Mouse (Mus musculus) lung, postnatal 10 days (tissue): ENCODE measurements around the gene Mapk13.
"Not testable (repeated sequence)": the region's sequence is repeated elsewhere in the genome, so short reads cannot be mapped to it uniquely, and the experiment has no call there.

ENCODE experiments used
- DNase-seq: peaks from one replicate; pipeline ENCODE4 v3.0.0; 2021

Mapk13 gene

GRCm38 (mm10) chr17:28769121-28769874, at the start of gene Mapk13:
Mapk13 (plus strand) TSS chr17:28769297.
- peak; percentile 32 for DNase-seq

DNA sequence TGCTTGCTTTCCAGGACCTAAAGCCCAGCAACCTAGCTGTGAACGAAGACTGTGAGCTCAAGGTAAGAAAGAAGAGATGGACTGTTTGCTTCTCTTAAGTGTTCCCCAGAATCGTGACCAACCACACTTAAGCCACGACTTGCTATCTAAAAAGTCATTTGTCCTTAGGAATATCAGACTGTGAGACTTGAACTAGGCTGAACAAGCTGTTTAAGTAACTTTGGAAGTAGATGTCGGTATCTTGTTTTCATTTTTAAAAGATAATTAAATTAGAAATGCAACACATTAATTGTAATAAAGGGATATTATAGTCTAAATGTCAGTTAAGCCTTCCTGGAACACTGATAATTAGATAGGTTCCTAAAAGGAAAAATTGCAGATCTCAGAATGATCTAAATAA, 43.3 kb upstream of the Mapk13 start, which contains the start of gene AC170998.1:
Gene AC170998.1, plus strand, starts transcription at position 301 of the 400 bp plus-strand sequence.
- no peak for DNase-seq

DNA sequence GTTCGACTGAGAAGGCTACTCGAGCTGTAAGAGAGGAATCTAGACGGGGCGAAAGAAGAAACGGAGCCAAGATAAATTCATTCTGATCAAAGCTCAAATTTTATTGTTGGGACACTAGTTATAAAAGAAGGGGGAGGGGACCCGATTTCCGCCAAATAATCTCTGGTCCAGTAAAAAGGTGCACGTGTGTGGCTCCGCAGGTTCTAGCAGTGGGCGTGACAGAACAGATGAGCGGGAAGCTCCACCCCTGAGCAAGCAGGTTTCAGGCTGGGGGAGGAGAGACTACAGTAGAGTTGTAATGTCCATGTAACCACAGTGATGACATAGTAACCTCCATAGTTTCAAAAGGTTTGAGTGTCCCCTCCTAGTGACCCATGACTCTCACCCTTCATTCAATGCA, 41.6 kb upstream of the Mapk13 start:
- not testable (repeated sequence) for DNase-seq

DNA sequence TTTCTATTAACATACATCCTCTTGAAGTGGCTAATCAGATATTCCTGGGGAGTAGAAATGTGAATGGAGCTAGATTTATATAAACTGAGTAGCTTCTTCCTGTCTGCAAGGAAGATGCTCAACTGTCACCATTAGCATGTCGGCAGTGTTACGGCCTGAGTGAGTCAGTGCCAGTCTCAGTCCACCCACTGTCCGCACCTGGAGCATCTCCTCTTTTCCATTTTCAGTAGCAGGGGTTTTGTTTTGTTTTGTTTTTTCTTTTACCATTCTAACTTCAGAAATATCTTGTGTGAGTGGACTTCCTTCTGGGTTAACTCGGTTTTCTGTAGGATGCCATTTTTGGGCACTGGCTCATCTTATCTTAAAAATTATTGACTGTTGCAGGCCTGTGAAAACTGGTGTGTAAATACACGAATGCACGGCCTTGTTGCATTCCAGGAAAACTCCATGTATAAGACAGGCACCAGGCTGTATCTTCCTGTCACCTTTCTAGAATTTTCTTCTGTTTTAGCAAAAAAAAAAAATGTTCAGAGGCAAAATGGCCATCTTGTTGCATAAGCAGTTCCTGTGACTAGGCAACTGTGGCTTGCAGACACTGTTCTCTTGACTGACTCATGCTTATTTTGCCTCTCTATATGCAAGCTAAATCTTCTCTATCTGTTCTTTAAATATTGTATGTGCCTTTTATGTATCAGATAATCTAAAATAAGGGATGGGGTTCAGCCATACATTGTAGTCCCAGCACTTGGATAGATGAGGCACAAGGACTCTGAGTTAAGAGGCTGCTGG, 33.6 kb upstream of the Mapk13 start:
- DNase-seq: no peak

DNA sequence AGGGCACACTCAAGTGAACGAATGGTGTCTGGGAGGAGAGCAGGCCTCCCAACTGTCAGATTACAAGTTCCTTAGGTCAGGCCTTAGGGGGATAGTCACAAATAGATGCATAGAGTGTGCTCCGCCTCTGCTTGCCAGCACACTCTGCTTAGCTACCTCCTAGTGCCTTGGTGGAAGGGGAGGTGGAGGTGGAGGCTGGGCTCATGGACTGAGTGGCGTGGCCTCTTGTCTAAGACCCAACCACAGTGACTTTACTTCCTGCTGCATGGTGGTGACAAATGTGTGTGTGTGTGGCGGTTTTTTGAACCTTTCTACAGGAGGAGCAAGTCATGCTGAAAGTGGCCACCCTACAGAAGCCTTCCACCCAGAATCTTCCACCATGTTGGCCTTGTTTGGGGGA, 32.6 kb upstream of the Mapk13 start:
- DNase-seq: no peak

- DNase-seq: no peak
Observed at GRCm38 (mm10) chr17:28737973-28738372, 31.1 kb upstream of the Mapk13 start.

- DNase-seq: no peak
Observed at GRCm38 (mm10) chr17:28739244-28739643, 29.9 kb upstream of the Mapk13 start.

DNA sequence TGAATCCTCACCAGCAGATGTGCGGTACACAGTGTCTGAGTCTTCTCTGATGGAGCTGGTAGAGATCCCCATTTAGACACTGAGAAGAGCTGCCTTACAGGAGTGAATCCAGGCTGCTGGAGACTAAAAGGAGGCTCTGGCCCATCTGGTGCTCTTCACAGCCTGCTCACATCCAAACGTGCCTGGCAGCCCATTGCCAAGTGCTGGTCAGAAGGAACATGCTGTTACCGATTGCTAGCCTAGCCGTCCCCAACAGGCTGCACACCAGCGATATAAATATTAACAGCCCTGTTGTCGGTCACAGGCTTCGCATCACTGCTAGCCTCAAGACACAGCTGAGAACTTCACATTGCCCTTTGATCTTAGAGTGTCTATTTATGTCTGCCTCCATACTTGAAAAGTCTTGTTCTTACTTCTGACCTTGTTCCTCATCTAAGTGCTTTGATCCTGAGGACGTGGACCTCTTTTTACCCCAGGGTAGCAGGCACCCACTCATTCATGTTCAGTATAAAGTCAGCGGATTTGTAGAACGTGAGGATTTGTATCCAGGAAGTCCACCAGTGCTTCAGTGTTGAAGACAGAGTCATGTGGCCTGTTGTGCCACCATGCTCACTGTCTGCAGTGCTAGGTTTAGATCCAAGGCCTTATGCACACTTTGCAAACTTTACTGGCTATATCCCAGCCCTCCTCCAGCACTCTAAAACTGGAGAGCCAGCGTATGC, 25.8 kb upstream of the Mapk13 start:
- DNase-seq: peak; percentile 12

DNA sequence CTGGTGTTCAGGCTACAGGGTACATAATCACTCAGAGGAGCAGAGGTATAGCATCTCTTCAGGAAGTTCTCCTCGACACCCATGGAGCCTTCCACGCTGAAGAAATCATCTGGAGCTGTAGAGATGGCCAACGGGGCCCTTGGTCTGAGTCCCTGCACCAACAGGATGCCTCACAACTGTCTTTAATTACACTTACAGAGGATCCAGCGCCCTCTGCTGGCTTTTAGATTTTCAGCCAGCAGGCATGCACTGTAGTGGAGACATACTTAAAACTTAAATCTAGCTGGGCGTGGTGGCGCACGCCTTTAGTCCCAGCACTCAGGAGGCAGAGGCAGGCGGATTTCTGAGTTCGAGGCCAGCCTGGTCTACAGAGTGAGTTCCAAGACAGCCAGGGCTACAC, 25.2 kb upstream of the Mapk13 start:
- peak; percentile 19 for DNase-seq

- no peak for DNase-seq
Observed at GRCm38 (mm10) chr17:28745773-28746172, 23.3 kb upstream of the Mapk13 start.

- no peak for DNase-seq
Observed at GRCm38 (mm10) chr17:28748001-28748400, 21.1 kb upstream of the Mapk13 start.

GRCm38 (mm10) chr17:28750580-28750979, 18.5 kb upstream of the Mapk13 start:
- DNase-seq: peak; percentile 44

DNA sequence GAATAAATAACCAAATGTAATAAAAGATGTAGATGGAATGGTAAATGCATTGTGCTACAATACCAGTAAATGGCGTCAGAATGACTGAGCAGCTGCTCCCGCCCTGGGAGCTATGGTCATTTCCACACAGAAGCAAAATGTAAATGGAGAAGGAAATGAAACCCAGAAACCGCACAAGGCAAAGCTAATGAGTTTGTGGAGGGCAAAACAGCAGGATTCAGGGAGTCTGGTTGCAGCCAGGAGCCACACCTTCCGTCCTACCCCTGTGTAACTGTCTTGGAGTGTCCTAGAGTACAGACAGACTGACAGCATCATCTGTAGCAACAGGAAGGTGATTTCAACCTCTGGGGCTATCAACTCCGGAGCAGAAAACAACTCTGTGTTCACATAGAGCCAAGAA, 12.7 kb upstream of the Mapk13 start:
- DNase-seq: no peak

DNA sequence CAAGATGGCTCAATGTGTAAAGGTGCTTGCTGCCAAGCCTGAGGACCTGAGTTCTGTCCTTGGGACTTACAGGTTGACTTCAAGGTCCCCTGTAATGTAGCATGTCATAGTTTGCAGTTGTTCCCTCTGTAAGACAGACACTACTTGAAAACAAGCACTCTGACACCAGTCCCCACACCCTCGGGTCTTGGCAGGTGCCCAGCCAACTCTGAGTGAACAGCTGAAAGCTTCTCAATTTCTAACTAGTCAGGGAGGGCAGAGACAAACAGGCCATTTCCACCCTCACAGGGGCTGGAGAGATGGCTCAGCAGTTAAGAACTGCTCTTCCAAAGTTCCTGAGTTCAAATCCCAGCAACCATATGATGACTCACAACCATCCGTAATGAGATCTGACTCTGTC, 11.6 kb upstream of the Mapk13 start:
- no peak for DNase-seq

DNA sequence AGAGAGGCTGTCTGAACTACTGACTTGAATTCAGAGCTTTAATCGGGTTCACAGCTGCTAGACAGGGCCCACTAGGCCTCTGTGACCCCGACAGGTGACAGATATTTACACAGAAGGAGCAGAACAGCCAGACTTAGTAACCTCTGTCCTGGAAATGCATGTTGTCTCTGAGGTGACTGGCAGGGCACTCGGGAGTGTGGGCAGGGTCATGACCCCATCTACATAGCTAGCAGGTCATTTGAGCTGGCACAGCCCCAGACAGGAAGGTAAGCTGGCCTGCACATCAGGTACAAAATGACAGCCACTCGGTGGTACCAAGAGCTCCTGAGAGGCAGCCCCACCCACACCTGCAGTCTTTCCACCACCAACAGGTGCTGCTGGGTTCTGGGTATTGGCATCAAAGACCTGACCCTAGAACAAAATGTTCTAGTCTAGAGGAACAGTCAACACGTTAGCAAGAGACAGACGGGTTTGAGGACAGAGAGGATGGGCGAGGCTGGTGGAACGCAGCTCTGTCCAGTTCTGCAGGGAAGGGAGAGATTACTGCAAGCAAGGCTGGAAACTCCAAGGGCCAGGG, 8.3 kb upstream of the Mapk13 start:
- no peak for DNase-seq

DNA sequence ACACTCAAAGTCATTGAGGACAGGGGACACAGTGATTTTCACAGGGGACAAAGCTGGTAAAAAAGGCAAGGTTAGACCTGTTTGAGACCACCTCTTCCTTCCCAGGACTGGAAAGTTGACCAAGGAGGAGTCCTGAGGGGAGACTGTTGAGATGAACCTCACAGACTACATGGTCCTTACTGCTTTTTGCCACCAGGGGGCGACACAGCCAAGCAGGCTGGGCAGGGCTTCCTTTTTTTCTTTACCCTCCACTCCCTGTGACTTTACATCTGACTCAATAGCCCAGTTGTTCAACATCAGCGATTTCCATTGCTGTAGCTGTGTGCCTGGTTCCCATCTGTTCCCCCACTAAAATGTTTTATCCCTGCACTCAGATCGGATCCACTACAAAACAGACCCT, 7.2 kb upstream of the Mapk13 start:
- peak; percentile 86 for DNase-seq

DNA sequence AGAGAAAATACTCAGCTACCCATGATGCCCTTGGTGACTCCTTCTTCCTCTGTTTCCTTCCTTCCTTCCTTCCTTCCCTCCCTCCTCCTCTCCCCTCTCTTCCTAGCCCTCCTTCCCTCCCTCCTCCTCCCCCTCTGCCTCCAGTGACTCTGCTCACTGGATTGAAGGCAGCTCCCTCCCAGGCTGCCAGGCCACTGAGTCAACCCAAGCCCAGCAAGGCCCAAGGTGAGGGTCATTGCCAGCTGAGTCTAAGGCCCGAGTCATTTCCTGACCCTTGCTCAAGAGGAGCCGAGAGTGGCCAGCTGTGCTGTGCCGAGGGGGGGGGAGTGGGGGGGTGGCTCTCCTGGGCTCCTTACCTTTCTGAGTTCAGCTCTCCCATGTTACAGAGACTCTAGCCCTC, 2.9 kb upstream of the Mapk13 start:
- no peak for DNase-seq

DNA sequence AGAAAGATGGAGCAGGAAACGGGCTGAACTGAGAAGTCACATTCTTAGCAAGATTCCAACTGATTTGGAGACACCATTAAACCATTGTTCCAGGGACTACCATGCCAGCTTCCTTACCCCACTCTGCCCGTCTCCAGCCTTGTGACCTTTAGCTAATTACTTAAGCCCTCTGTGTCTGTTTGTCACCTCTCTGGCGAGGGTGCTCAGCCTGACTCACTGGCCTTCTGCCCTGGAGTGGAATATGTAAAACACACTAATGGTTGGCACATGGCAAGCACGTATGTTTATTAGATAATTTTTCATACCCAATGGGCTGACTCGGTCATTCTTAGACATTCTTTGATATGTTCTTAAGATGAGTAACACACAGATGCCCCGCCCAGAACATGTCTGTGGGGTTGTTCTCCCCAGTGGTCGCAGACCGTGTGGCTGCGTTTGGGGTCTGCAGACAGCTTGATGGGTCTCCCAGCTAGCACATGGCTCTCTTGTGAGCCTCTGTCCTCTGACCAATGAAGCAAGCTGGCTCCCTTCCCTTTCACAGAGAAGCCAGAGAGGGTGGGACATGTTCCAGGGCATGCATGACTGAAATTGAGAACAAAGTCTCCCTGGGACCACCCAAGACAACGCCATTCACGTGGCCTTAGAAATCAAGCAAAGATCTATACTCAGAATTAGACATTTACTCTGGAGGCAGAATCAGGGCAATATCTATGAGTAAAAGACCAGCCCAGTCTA, 2.1 kb upstream of the Mapk13 start:
- DNase-seq: no peak

- DNase-seq: peak; percentile 32
Observed at GRCm38 (mm10) chr17:28769875-28770421, 851 bp downstream of the Mapk13 start.

DNA sequence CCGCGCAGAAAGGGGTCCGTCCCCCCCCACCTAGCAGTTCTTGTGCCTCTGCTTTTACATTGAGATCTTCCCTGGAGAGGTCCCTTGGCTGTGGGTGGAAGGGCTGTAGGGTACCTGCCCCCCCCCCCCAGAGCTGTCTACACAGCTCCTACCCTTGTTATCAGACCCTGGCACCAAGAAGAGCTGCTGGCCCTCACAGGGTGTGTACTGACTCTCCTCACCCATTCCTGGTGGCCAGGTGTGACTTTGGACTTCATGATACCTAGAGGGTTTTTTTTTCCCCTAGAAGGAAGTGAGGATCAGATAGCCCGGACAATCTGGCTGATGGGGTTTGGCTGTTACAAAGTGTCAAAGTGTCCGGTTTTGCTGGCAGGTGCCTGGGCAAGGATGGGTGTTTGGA, 2.2 kb downstream of the Mapk13 start:
- no peak for DNase-seq

DNA sequence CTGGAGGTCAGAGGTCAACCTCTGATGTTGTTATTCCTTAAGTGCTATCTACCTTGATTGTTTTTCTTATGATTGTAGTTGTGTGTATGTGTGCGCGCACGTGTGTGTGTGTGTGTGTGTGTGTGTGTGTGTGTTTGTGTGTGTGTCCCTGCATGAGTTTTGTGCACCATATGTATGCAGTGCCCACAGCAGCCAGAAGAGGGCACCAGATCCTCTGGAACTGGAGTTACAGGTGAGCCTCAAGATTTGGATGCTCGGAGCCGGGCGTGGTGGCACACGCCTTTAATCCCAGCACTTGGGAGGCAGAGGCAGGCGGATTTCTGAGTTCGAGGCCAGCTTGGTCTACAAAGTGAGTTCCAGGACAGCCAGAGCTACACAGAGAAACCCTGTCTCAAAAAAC, 5.2 kb downstream of the Mapk13 start:
- not testable (repeated sequence) for DNase-seq

DNA sequence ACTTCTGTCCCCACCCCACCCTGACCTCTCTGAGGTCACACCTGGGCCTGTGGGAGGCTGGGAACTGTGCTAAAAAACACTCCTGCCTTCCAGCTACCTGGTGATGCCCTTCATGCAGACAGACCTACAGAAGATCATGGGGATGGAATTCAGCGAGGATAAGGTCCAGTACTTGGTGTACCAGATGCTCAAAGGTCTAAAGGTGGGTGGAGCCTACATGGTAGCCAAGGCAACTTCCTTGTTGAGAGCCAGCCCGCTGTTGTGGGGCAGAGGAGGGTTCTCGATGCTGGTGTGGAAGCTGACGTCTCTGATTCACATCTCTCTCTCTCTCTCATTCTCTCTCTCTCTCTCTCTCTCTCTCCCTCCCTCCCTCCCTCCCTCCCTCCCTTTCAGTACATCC, 6.1 kb downstream of the Mapk13 start:
- no peak for DNase-seq
